Mouse (Mus musculus) R1 (cell line): ENCODE data around the gene Slc35b1.

Experiments
- DNase-seq: peaks from one replicate; pipeline ENCODE4 v3.0.0-alpha.2; 2018; ENCODE audit warnings: low read depth, low spot score

Gene Slc35b1

DNA sequence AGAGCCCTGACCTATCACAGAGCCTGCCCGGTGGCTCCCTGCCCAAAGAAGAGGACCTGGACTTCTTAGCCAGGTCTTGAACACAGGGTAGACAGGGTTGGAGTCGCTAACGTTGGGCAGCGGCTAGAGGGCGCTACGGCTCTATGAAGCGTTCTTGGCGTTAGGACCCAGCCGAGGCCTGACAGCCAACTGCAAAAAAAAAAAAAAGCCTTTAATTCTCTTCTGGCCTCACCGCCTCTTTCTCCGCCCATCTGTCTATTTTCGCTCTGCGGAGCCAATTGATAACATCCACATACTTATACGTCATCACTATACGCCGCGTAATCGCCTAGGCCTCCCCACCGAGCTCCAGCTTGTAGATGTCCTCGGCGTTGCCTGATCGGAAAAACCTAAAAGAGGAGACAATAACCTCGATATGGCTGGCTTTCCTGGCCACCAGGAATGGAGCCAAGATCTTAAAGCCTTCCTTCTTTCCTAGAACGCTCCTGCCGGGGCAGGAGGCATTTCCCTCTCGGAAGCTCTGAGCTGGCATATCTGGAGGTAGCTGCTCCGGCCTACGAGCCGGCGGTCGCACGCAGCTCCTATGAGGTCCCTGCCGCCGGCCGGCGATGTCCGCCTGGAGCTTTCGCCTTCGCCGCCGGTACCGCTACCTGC lies at the start of gene Slc35b1:
TSS of gene Slc35b1 (plus strand) at position 374 of the 654 bp plus-strand sequence.
- DNase-seq: peak; percentile 100

DNA sequence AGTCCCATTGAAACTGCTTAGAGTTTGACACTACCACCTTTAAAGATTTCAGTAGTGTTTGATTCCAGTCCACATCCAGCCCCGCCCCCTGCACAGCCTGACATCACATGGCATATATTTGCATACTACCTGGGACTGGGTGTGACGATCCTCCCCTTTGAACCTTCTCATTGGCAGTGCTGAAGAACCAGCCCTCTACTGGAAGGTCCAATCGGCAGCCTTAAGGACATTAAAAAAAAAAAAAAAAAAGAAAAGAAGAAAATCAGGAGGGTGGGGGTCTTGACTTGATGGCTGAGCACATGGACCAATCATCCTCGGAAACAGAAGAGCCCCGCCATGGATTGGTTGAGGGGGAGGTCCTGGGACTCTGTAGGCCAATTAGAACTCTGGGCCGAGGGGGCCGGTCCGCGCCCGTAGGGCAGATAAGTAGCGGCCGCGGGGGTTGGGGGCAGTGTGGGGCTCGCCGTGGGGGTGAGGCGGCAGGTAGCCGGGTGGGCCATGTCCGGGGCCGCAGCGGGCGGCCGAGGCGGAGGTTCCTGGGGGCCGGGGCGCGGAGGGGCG lies 47.8 kb upstream of the Slc35b1 start, which contains the start of gene Fam117a:
TSS of gene Fam117a (plus strand) at position 451 of the 561 bp plus-strand sequence.
- peak; percentile 100 for DNase-seq

DNA sequence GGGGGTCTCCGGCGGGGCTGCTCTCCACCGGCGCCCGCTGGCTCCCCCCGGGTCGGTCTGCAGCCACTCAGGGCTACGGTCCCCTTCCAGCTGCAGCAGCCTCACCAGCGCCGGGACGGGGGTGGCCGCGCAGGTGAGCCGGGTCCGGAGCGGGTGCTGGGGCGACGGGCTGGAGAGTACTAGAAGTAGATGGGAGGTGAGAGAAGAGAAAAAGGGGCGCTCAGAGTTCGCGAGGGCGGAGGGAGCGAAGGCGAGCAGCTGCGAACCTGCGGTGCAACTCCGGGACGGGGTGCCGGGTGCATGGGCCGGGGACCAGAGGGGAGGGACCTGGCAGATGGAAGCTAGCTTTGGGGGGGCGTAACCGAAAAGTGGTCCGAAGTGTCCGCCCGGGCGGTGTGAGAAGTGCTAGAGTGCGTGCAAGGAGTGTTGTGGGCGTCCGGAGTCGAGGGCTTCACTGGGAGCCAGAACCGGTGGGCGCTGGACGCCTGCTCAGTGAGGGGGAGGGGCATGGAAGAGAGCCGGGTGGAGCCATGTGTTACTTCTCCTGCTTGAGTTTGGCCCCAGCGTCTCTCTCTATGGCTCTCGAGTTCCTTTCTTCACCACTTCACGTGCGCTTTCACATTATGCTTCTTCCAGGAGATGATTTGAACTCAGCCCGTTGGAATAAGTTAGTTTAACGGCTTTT lies 47.2 kb upstream of the Slc35b1 start:
- peak; percentile 86 for DNase-seq

DNA sequence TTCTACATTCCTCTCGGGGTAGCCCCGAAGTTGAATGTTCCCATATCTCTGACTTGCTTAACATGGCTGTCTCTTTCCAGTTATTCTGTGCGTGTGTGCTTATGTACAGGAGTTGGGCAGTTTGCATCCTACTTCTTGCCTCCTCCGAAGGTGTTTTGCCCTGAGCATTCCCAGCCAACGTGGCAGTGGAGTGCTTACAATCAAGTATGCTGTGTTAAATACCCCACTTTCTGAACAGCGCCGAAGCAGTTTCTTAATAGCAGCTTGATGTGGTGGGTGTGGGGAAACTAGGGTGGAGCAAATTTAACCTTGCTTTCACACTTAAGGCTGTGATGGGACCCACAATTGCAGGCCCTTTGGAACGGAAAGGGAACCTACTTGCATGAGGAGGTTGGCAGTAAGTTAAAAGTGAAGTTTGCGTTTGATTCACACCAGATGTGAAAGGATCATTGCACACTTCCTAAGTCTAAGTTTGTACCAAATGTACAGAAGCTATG lies 46.6 kb upstream of the Slc35b1 start:
- no peak for DNase-seq

DNA sequence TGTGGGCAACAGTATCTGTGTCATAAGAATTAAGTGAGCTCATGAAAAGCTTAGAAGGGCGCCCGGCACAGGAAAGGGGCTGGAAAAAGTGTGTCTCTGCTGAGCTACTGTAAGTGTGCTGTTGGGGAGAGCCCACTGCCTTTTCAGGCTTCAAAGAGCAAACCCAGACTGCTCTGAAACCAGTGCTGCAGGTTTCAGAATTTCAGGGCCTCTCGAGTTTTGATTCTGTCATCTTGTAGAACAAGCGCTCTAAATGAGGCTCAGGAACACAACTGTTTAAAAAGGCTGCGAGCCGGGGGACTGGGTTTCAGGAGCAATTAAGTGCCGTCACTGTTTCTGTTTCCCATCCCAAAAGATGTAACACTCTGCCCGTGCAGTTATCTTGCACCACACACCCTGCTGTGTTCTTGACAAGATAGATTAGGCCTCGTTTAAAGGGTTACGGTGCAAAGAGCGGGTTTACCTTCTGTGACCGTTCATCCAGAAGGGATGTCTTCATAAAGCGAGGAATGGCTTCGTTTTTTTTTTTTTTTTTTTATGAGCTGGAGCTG lies 44.9 kb upstream of the Slc35b1 start:
- DNase-seq: no peak

DNA sequence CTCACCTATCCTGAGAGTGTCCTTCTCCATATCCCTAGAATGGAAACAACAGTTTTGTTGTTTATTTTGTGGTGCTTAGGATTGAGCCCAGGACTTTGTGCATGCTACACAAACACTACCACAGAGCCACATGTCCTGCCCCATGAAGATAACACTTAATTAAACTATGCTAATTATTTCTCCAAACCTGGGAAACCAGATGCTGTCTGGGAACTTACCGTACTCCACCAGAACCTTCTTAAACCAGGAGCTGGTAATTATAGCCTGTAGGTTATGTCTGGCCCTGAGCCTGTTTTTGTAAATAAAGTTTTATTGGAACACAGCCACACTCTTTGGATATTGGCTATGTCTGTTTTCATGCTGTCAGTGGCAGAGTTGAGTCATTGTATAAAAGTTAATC lies 44.2 kb upstream of the Slc35b1 start:
- DNase-seq: no peak

DNA sequence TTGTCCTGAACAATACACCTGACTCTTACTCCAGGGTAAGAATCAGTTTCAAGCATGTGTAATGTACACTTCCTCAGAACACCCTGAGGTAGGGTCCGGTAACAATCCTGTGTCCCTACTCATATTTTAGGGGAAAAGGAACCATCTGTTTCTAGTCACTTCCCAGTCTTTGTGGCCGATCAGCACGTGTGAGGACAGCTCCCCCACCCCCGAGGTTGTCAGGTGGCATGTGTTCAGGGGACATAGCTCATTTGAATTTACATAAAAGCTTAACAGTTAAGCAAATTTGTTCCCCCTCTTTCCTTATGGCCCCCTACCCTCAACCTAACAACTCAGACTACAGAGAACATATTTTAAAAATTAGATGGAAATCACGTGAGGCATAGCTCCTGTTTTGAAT lies 43.8 kb upstream of the Slc35b1 start:
- DNase-seq: no peak

DNA sequence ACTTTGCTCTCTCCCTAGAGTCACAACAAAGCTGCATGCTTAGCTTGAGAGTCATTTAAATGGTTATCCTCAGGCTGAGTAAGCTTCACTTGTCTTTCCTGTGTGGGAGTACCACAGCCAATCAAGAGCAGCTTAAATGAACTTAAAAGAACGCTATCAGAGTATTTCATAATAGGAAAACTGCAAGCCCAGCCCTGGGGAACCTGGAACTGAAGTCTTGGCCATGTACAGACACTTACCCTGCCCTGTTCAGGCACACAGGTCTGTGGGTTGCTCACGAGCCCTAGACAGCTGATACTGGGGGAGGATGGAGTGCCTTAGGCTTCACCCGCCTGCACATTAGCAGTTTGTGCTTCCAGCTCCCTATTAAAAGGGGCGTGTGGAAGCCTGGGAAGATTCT lies 41.3 kb upstream of the Slc35b1 start:
- no peak for DNase-seq

DNA sequence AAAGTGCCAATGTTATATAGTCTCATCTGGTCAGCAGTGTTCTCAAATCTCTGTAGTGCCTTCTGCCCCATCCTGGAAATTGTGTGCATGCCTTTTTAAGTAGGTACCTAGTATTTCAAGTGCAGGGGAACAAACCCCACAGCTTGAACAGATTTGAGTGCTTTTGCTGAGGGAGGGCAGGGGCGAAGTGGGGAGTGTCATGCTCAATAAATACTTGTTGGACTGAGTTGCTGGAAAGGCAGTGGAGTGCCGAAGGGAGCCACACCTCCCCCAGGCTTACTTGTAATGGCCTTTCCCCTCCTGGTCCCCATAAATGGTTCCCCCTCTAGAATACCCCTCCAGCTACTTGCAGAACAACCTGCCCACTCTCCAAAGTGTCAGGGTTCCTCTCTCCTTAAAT lies 40.3 kb upstream of the Slc35b1 start:
- no peak for DNase-seq

DNA sequence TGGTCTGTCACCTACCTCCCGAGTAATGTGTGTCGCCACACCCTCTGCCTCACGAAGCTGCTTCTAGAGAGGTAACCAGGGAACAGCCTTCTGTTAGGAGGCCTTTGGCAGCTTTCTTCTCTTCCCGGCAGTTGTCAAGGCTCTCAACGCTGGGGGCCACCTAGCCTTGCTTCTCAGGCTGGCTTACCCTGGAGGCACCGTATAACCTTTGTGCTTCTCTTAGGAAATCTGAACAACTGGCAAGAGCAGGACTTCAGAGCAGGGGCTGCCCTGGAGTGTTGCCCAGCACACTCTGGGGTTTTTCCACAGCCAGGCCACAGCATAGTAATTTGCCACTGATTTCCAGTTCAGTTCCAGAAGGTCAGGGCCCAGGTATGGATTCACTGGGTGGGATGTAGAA lies 34.2 kb upstream of the Slc35b1 start:
- no peak for DNase-seq

DNA sequence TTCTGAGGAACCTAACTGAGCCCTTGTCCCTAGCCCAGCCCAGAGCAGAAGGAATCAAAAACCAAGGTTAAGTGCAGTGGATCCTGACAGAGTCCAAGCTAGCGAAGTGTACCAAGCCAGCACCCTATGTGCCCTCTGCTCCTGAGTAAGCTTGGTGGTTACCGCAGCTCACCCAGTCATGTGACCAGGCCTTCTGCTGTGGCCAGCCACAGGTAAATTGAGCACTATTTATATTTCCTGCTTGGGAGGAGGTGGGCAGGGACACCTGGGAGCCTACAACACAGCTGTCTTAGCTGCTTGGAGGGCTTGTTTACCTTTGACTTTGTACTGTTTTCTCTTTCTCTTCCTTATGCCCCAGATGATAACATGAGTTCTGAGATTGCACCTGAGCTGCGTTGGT lies 33.5 kb upstream of the Slc35b1 start:
- DNase-seq: no peak

DNA sequence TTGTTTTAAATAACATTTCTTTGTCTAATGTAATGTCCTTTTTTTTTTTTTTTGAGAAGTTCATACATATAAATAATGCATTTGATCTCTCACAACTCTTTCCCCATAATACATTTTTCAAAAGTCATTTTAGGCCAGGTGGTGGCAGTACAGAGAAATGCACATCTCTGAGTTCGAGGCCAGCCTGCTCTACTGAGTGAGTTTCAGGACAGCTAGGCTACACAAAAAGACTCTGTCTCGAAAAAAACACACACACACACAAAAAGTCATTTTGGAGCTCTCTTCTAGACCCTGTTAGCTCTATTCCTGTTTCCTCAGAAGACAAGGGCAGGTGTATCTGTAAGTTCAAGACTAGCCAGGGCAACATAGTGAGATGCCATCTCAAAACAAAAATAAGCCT lies 31.8 kb upstream of the Slc35b1 start:
- DNase-seq: no peak

DNA sequence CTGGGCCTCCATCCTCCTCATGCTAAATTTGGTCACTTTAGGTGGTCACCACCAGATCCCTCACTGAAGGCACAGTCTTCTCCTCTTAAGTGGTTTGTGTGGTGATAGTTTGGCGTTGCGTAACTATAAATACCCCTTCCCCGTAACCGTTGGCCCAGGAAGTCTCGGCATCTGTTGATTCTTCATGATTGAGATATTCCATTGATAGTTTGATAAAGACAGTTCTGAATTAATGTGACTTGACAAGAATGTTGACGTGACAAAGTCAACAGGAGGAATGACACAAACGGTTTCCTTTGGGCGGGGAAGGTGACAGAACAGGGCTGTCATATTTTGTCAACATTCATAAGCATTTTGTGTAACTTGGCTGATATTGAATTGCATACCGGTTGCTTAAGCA lies 31.3 kb upstream of the Slc35b1 start:
- DNase-seq: no peak

DNA sequence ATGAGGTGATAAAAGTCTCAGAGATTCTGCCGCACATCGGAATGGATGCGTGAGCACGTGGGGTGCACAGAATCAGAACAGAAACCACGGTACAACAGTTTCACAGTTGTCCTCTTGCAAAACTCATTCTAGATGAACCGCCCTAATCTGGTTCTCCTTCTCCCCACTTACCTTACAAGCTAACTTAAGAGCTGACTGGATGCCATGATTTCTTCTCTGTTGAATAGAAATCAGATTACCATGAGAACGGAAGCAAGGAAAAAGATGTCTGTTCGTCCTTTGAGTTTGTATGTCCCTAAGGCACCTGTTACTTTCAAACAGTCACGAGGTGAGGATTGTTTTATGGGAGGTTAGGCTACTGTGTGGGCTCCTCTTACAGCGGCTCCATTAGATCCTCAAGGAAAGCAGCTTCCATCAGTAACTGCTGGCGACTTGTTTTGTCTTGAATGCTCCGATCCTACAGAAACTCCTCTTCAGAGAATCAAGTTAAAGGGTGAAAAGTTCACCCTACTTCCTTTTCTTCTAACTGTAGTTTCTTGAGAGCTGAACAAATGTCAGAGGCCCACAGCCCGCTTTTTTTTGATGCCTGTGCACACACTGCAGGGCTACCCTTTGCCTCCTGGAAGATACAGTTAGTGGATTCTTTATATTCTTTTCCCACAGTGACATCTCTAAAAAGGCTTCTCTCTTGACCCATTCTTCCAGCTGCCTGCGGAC lies 30.1 kb upstream of the Slc35b1 start:
- peak; percentile 50 for DNase-seq

DNA sequence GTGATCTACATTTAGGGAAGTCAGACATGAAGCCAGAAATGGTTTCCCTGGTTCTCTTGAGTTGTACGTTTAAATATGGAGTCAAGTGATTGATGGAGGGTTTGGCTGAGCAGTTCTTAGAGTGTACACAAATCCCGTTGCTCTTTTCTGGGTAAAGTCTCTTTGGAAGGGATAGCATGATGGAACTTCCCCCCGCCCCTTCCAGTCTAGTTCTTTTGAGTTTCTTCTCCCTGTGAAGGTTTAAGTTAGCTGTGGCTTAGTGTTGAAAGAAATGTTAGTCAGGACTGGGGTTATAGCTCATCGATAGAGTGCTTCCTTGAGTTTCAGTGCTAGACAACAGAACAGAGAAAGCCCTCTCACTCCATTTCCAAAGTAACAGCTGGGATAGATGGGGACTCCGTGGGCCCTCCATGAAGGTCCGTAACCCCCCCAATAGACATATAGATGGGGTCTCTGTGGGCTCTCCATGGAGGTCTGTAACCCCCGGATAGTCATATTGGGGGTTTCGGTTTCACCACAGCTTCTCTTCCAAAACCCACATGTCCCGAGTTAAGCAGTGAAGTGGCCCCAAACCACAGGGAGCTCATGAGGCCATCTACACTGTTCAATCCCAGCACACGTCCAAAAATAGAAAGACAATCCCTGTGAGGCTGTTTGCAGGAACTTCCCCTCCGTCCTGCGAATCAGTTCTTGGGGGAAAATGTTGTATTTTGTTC lies 29.4 kb upstream of the Slc35b1 start:
- DNase-seq: no peak

DNA sequence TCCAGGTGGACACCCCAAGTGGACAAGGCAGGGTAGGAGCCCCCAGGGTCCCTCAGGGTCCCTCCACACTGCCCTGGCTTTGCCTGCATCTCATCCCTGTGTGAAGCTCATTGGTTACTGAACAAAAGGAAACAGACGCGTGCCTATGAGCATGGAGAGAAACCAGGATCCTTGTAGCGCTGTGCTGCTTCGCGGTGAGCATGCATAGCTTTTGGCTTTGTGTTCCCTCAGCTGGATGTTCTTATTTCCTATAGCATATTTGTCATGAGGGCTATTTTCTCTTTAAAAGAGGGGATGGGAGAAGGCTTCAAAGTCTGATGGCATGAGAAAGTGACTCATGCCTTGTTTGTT lies 28.9 kb upstream of the Slc35b1 start:
- DNase-seq: no peak

DNA sequence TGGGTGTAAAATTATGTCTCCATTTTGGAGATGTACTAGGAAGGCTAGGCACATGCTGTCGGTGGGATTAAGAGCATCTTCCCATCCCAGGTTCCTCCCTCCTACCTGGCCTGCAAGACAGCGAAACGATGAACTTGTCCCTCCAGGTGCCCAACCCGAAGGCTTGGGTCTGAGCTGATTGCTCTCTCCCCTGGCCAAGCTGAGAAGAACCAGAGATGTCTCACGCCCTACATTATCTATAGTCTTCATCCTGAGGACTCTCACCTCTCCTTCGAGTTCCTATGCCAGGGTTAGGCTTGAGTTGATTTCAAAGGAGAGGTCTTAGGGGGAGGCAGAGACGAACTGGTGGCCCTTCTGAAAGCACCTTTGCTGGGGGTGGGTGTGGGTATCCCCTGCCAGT lies 28.5 kb upstream of the Slc35b1 start:
- no peak for DNase-seq

DNA sequence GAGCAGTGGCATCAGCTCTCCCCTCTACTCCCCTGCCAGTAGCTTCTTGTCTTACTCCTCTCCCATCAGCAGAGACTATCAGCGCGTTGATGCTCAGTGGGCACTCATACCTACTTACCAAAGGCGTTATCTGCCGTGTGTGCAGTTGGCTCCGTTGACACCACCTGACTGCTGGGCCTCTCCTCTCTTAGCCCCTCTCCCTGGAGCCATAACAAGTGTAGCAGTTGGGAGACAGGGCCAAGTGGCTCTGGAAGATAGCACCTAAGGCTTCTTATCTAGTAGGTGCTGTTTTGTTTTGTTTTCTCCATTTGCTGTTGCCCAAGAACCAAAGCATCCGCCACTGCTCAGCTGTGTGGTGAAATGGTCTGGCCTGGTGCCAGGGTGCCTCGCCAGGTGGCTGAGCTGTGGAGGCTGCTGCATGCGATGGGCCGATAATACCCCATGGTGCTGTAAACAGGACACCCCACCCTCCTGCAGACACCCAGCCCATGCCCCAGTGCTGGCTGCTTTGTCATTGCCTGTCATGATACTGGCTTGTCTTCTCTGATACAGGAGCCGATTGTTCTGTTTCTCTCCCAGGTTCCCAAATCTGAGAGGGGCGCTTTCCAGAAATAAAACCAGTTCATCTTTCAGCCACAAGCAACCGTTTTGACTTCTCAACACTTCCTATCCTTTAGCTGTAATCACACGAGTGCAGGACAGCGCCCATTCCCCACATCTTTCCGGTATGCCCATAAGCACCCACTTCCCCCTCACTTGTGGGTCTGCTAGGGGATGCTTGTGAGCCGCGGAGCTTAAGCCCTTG lies 27.8 kb upstream of the Slc35b1 start:
- no peak for DNase-seq

DNA sequence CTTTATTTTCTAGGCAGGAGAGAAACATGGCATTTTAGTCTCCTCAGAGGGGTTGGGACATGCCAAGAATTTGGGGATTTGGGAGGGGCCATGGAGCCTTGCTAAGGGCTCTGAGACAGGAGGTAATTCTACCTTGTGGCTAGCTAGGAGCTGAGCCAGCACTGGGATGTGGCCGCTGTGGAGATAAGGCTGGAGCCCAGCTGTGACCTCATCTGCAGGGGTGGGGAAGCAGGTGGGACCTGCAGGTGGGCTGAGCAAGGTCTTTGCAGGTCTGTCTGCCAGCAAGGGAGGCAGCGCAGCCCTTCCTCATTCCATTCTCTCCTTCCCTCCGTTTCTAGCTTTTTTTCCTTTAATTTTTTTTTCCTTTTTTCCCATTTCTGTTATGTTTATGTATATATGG lies 26.2 kb upstream of the Slc35b1 start:
- no peak for DNase-seq

DNA sequence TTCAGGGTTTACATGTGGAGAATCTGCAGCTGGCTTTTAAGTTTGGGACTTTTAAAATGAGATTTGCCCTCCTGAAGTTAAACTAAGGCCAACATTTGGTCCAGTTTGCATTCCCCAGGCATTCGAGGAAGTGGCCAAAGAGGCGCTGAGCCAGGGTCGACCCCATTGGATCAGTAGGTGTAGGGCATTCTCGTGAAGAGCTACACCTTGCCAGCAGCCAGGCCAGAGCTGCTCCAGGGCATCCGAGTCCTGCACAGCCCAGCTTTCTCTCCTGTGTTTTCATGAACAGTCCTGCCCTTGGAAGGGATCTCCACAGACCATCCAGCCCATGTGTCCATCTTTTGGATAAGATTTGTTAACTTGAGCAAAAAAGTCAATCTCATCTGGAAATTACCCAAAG lies 20.1 kb upstream of the Slc35b1 start:
- DNase-seq: no peak

DNA sequence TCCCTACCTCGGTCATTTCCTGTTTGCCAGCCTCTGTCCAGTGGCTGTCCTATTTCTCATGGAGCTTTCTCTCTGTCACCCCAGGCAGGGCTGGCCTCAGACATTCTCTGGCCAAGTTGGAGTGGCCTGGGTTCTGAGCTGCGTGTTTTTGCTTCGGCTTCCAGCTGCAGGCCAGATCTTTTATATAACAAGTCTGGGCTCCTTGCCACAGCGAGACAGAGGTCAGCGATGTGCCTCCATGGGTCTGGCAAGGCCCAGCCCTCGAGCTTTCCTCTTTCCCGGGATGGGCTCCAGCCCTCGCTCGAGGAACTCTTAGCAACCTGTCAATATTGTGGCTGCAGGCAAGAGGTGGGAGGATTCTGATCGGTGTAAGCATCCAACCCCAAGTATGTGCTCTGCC lies 18.9 kb upstream of the Slc35b1 start:
- DNase-seq: no peak
